Mouse (Mus musculus) kidney, postnatal 10 days (tissue): ENCODE results near the gene Olfr1253.

ENCODE experiments used
- DNase-seq: peaks from one replicate; pipeline ENCODE4 v3.0.0; 2021; ENCODE audit warnings: mixed read lengths

Gene Olfr1253

GRCm38 (mm10) chr2:89756990-89757389 is at the start of gene Olfr1253:
Olfr1253 (minus strand) TSS chr2:89757090.
- no peak for DNase-seq

GRCm38 (mm10) chr2:89799583-89799982 is 42.7 kb upstream of the Olfr1253 start:
- DNase-seq: no peak

GRCm38 (mm10) chr2:89793519-89793918 is 36.6 kb upstream of the Olfr1253 start, which contains the start of gene Olfr1254:
Olfr1254 (minus strand) TSS chr2:89793619.
- no peak for DNase-seq

GRCm38 (mm10) chr2:89724912-89725311 is 32.0 kb downstream of the Olfr1253 start, which contains the start of gene Olfr1252:
Olfr1252 (minus strand) TSS chr2:89725012.
- no peak for DNase-seq
